Mouse (Mus musculus) forebrain, postnatal 0 days (tissue): ENCODE measurements around the gene Sytl3. TPM values are rescaled to one million over a fixed set of nuclear protein-coding genes. Genes with fewer than 3 reads are reported as not detected.
A peak's percentile ranks its signal among the peaks of the same experiment; 100 is the strongest.

Experiments
- ATAC-seq: fragments of 200-750 bp; cut with Nextera tagmentation; 2 replicates; pipeline ENCODE4 v1.8.0; 2017; ENCODE audit warnings: mild to moderate bottlenecking, moderate library complexity
- DNase-seq: peaks from one replicate; pipeline ENCODE4 v3.0.0-alpha.2; 2015
- H3K27ac ChIP-seq: fragments of 300-500 bp; sonication (generic); 2 replicates; pipeline ENCODE4 v1.5.1; 2014; ENCODE audit warnings: low read depth, mild to moderate bottlenecking, antibody characterized with exemption, low read length, moderate library complexity, mixed read lengths
- H3K27me3 ChIP-seq: fragments of 300-500 bp; sonication (generic); 2 replicates; pipeline ENCODE4 v1.6.1; 2014; ENCODE audit warnings: mild to moderate bottlenecking, low read length, mixed read lengths; ENCODE audit not compliant: insufficient read depth
- H3K36me3 ChIP-seq: fragments of 300-500 bp; sonication (generic); 2 replicates; pipeline ENCODE4 v1.6.1; 2014; ENCODE audit warnings: mild to moderate bottlenecking, moderate library complexity; ENCODE audit not compliant: insufficient read depth
- H3K4me1 ChIP-seq: fragments of 300-500 bp; sonication (generic); 2 replicates; pipeline ENCODE4 v1.6.1; 2014; ENCODE audit warnings: antibody characterized with exemption; ENCODE audit not compliant: insufficient read depth
- H3K4me2 ChIP-seq: fragments of 300-500 bp; sonication (generic); 2 replicates; pipeline ENCODE4 v1.6.1; 2014; ENCODE audit warnings: low read depth, mild to moderate bottlenecking, moderate library complexity
- H3K4me3 ChIP-seq: fragments of 300-500 bp; sonication (generic); 2 replicates; pipeline ENCODE4 v1.5.1; 2014; ENCODE audit warnings: low read depth, low read length, mixed read lengths
- H3K9ac ChIP-seq: fragments of 300-500 bp; sonication (generic); 2 replicates; pipeline ENCODE4 v1.6.1; 2014; ENCODE audit warnings: mild to moderate bottlenecking
- H3K9me3 ChIP-seq: fragments of 300-500 bp; sonication (generic); 2 replicates; pipeline ENCODE4 v1.6.1; 2016; ENCODE audit warnings: low read length
- CTCF ChIP-seq: sonication (generic); IDR thresholded peaks from 2 replicates; pipeline ENCODE4 v1.5.1; 2016; ENCODE audit warnings: antibody characterized with exemption, control low read depth, low read depth
- WGBS: fragments of 180-500 bp; shearing (Covaris S2); extraction: QIAGEN DNeasy Blood & Tissue Kit; methylation state at CpG from one replicate; pipeline ENCODE4 v1.1.7; 2014; 5-methylcytosine and 5-hydroxymethylcytosine counted together
- polyA plus RNA-seq: library from polyadenylated mRNA; unstranded; fragments of >200 nt; fragmentation: Nextera tagmentation; extraction: Ambion mirVana; gene quantifications from 2 replicates; pipeline ENCODE4 v1.2.1, GENCODE M21; 2015
- total RNA-seq: library from RNA; depleted of rRNA; stranded (reverse); fragments of >200 nt; gene quantifications from 2 replicates; pipeline ENCODE4 v1.2.3, GENCODE M21; 2014

Sytl3 gene
- total and polyA plus RNA-seq, 2 experiments from 2014 or later = 0.47 to 0.81 TPM

- Histone ChIP-seq H3K9me3 (no peaks in the 10 kb centered on the region), H3K4me2 (no peak overlapping the region), H3K27me3 (no peaks in the 10 kb centered on the region), H3K27ac (no peak overlapping the region), H3K9ac (no peak overlapping the region), H3K4me1 (0 out of 2 replicates have a peak, but pooled peaks cover 10% of the 10 kb centered on the region), H3K36me3 (no peaks in the 10 kb centered on the region), H3K4me3 (no peak overlapping the region)
- ATAC-seq = no peak
- no peak for TF ChIP-seq CTCF
- DNase-seq = no peak
- WGBS = 89% methylated on average over 7 of the region's 7 CpGs
These were observed 79.9 kb downstream of the Sytl3 start for GRCm38 (mm10) chr17:6738836-6739235.

- DNase-seq (no peak), ATAC-seq (no peak)
- Histone ChIP-seq H3K27me3 (no peaks in the 10 kb centered on the region), H3K36me3 (no peaks in the 10 kb centered on the region), H3K4me2 (no peak overlapping the region), H3K4me1 (0 out of 2 replicates have a peak, but pooled peaks cover 10% of the 10 kb centered on the region), H3K27ac (no peak overlapping the region), H3K9ac (no peak overlapping the region), H3K4me3 (no peak overlapping the region), H3K9me3 (no peaks in the 10 kb centered on the region)
- no peak for TF ChIP-seq CTCF
- WGBS = 93% methylated on average over 13 of the region's 13 CpGs
These were observed 80.4 kb downstream of the Sytl3 start for GRCm38 (mm10) chr17:6739266-6739665.

- WGBS = 91% methylated on average over 15 of the region's 15 CpGs
- H3K27me3 ChIP-seq = no peaks in the 10 kb centered on the region
- H3K9me3 ChIP-seq = no peaks in the 10 kb centered on the region
- no peak overlapping the region for H3K9ac ChIP-seq
- H3K27ac ChIP-seq = no peak overlapping the region
- H3K4me3 ChIP-seq = no peak overlapping the region
- no peak for ATAC-seq
- DNase-seq = no peak
- no peak overlapping the region for H3K4me2 ChIP-seq
- H3K36me3 ChIP-seq = no peaks in the 10 kb centered on the region
- 0 out of 2 replicates have a peak, but pooled peaks cover 10% of the 10 kb centered on the region for H3K4me1 ChIP-seq
- TF ChIP-seq CTCF = no peak
These were observed 80.9 kb downstream of the Sytl3 start for GRCm38 (mm10) chr17:6739756-6740155.

- no peak for DNase-seq
- Histone ChIP-seq H3K9ac (no peak overlapping the region), H3K4me3 (no peak overlapping the region), H3K36me3 (no peaks in the 10 kb centered on the region), H3K9me3 (no peaks in the 10 kb centered on the region), H3K27ac (no peak overlapping the region), H3K4me1 (0 out of 2 replicates have a peak, but pooled peaks cover 10% of the 10 kb centered on the region), H3K27me3 (no peaks in the 10 kb centered on the region), H3K4me2 (no peak overlapping the region)
- no peak for TF ChIP-seq CTCF
- no peak for ATAC-seq
- WGBS = 75% methylated on average over 19 of the region's 19 CpGs
These were observed 81.7 kb downstream of the Sytl3 start for GRCm38 (mm10) chr17:6740331-6741170.

- no peak overlapping the region for H3K27ac ChIP-seq
- ATAC-seq (peak; percentile 47; the same call in 1 of the 2 replicates), DNase-seq (peak; percentile 52)
- H3K4me3 ChIP-seq = no peak overlapping the region
- no peak overlapping the region for H3K4me2 ChIP-seq
- H3K36me3 ChIP-seq = no peaks in the 10 kb centered on the region
- H3K9me3 ChIP-seq = no peaks in the 10 kb centered on the region
- 0 out of 2 replicates have a peak, but pooled peaks cover 10% of the 10 kb centered on the region for H3K4me1 ChIP-seq
- TF ChIP-seq CTCF = no peak
- H3K9ac ChIP-seq = no peak overlapping the region
- 67% methylated on average over 12 of the region's 12 CpGs for WGBS
- no peaks in the 10 kb centered on the region for H3K27me3 ChIP-seq
These were observed 82.4 kb downstream of the Sytl3 start for GRCm38 (mm10) chr17:6741271-6741670.

DNA sequence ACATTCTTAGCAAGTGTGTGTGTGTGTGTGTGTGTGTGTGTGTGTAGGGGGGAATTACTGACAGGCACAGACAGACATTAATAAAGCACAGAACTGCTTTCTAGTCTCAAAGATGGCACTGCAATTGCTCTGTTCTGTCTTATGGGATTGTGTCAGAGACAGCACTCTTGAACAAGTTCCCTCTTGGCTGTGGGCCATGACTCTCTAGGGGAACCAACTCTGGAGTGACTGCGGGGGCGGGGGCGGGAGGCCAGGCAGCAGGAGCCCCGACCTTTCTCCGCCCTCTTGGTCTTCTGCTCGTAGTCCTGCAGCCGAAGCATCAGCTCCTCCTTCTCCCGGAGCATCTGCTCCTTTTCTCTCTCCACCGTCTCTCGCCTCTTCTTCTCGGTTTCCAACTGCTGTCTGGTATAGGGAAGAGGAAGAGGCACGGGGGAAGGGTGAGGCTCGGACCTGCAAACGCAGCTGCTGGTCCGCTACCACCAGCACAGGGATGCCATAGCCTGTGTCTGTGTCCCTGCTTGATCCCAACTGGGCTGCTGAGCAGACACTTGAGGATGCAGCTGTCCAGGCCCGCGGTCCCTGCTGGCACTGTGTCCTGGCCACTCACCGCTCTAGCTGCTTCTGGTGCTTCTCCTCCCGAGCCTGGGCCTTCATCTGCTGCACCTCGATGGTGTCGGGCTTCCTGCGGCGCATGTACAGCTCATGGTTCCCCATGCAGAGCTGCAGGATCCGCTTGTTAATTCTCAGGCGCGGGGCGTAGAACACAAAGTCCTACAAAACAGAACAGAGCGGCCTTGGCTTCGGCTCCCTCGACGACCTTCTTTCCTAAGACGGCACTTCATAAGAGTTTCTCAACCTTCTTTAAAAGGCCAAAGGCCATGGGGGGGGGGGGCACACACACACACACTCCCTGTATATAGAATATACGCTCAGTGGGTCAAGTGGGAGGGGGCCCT is 83.5 kb downstream of the Sytl3 start:
- Histone ChIP-seq H3K4me2 (no peak overlapping the region), H3K27ac (0 out of 2 replicates have a peak overlapping the region, but pooled peaks have one; percentile 29), H3K27me3 (no peaks in the 10 kb centered on the region), H3K9me3 (no peaks in the 10 kb centered on the region), H3K4me3 (no peak overlapping the region), H3K36me3 (no peaks in the 10 kb centered on the region), H3K4me1 (0 out of 2 replicates have a peak, but pooled peaks cover 6% of the 10 kb centered on the region), H3K9ac (no peak overlapping the region)
- no peak for TF ChIP-seq CTCF
- 68% methylated on average over 31 of the region's 33 CpGs for WGBS
- DNase-seq = peak; percentile 32
- ATAC-seq = no peak; the same call in 1 of the 2 replicates
